Mouse (Mus musculus) frontal cortex, adult 2 months (tissue): ENCODE results near the gene Wdr5. TPM values are rescaled to one million over a fixed set of nuclear protein-coding genes. Genes with fewer than 3 reads are reported as not detected.
"Not testable (repeated sequence)": the region's sequence is repeated elsewhere in the genome, so short reads cannot be mapped to it uniquely, and the experiment has no call there.

Experiments used
- DNase-seq, 2 experiments: peaks; one replicate each; pipeline ENCODE4 v3.0.0; 2022; ENCODE audit warnings: low spot score in 1 of 2; ENCODE audit errors: extremely low spot score in 1 of 2
- polyA plus RNA-seq: library from polyadenylated mRNA; depleted of rRNA; stranded (reverse); fragments of >200 nt; gene quantifications from 2 replicates; pipeline ENCODE4 v1.2.3, GENCODE M21; 2012

Wdr5 gene
- polyA plus RNA-seq, 1 experiment = 31.8 TPM

DNA sequence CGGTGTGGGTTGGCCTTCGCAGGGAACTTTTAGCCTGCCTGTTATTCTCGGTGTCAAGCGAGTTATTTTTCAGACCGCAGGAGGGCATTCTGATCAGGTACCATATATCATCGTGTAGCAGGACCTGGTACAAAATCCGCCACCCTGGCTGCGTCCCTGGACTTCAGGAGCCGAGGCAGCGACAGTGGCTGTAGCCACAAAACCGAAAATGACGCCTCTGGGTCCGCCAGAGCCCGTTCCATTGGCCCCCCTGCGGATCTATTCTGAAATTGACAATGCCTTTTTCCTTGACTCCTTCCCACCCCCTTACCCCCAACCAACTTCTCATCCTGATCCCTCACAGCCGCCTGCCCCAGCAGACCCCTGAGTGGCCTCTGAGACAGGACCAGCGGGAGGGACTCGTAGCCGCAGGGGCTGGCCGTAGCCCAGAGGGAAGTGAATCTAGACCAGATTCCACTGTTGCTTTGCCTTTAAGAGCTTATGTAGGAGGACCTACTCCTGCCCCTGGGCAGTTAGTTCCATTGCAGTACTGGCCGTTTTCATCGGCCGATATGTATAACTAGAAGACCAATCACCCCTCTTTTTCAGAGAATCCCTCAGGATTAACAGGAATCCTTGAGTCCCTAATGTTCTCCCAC is 18.4 kb upstream of the Wdr5 start:
- no peak for DNase-seq

DNA sequence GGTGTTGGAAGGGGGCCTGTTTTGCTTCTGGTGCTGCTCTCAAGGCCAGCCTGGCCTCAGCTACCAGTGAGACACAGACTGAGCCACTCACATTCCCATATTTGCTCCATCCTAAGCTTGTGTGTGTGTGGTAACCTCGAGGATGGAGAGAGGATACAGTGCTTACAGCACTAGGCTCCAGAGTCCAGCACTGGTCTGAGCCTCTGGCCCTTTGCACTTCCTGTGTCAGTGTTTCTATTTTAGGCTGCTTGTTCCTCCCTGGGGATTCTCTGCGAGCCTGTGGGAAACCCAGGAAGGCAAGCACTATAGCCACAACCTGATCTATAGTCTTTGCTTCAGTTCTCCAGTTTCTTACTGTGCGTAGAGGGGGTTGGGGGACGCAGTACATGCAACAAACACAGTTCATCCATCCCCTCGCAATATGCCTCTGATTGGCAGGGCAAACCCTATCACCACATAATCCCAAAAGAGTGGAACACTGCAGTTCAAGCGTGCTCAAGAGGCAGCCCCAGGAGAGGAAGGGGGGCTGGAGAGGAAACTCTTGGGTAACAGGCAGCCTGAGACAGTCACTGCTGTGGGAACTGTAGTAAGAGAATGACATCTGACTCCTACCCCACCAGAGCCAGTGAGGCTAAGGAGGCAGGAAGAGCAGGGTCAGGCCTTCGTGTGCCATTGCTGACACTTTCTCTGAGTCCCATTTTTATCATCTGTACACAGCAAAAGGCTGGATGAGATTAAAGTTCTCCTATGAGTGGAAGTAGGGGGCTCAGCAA is 10.7 kb upstream of the Wdr5 start:
- DNase-seq = no peak

DNA sequence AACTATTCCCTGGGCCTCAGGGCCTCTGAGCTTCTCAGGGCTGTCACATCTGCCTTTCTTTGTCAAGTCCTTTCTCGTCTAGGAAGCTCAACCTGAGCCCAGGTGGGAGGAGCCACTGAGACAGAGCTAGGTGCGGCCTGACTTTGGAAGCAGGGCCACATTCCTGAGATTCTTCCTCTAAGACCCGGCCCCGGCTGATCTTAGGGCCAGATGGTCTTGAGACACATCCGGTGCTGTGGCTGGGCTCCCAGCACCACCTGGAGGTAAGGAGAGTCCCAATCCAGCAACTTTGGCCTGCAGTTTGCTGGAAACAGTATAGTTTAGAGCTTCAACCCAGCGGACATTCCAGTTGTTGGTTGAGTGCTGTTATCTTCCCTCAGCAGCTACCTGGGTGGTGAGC is 9.4 kb upstream of the Wdr5 start:
- no peak for DNase-seq

DNA sequence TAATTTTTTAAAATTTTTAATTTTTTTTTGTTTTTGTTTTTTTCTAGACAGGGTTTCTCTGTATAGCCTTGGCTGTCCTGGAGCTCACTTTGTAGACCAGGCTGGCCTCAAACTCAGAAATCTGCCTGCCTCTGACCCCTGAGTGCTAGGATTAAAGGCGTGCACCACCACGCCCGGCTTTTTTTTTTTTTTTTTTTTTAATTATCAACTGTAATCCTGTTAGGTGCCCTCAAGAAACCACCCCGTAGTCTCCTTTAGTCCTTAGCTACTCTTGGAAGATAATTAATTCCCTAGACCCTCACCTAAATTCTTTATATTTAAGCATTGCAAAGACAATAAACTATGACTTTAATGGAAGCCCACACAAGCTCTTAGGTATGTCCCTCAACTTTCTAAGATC is 8.3 kb upstream of the Wdr5 start:
- DNase-seq = not testable (repeated sequence)

- DNase-seq = no peak
Observed at GRCm38 (mm10) chr2:27507562-27507961, 7.4 kb upstream of the Wdr5 start, which contains the start of gene Brd3. Gene Brd3 (minus strand): TSS chr2:27507662.

DNA sequence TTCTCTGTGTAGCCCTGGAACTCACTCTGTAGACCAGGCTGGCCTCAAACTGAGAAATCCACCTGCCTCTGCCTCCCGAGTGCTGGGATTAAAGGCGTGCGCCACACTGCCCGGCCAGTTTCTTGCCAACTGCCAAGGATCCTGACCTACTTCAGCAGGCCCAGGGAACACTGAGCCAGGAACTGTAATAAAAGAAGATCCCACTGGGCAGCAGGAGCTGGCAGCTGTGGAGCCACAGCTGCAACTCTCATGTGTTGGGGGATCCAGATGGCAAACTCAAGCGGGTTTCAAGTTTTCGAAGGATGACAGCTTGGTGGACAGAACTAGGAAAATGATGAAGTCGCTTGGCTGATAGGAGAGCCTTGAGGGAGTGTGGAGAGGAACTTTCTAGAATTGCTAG is 4.3 kb upstream of the Wdr5 start:
- DNase-seq = no peak

DNA sequence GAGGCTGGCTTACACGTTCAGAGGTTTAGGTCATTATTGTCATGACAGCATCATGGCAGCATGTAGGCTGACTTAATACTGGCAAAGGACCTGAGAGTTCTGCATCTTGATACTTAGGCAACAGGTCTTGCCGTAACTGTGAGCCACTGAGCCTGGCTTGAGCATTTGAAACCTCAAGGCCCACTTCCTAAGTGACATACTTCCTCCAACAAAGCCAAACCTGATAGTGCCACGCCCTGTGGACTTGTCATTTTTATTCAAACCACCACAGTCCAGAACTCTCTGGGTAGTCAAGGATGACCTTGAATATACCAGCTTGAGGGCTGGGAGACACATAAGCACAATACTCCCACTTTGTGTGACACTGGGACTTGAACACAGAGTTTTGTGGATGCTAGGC is 2.0 kb upstream of the Wdr5 start:
- no peak for DNase-seq

DNA sequence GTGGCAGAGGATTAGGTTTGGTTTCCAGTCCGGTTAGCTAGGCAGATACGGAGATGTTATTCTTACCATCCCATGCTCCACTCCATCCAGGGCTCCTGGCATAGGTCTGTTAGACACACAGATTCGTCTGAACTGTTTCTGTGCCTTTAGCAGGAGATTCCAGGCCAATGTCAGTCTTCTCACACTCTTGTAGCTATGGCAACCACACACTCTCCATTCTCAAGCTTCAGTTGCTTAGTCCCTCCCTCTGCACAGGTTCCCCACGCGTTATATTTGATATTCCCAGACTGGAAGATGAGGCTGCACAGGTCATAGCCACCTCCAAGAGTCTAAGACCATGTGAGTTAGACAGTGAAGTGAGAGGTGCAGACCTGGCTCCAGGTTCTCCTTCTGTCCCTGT is 1.1 kb upstream of the Wdr5 start:
- peak in 1 of 2 experiments; percentile 30 for DNase-seq

GRCm38 (mm10) chr2:27515341-27516166 is 597 bp downstream of the Wdr5 start:
- no peak for DNase-seq

GRCm38 (mm10) chr2:27516289-27516688 is 1.3 kb downstream of the Wdr5 start:
- DNase-seq = no peak

GRCm38 (mm10) chr2:27518283-27518682 is 3.3 kb downstream of the Wdr5 start:
- DNase-seq = no peak

- DNase-seq = not testable (repeated sequence)
Observed at GRCm38 (mm10) chr2:27538455-27539330, 23.7 kb downstream of the Wdr5 start.

DNA sequence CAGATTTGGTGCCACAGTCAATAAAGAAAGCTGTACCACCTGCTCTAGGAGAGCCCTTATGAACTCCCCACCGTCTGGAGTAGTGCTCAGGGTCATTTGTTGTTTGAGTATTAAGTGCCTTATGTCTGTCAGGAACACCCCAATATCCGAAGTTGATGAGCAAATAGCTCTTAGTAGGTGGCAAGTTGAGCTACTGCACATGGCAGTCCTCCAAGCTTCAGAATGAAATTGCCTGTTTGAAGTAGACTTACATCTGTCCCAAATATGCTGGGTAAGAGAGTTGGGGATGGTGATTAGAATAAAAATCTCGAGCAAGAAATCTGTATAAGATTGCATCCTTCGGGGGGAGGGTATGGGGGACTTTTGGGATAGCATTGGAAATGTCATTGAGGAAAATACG is 24.4 kb downstream of the Wdr5 start:
- DNase-seq = peak in 1 of 2 experiments; percentile 30

DNA sequence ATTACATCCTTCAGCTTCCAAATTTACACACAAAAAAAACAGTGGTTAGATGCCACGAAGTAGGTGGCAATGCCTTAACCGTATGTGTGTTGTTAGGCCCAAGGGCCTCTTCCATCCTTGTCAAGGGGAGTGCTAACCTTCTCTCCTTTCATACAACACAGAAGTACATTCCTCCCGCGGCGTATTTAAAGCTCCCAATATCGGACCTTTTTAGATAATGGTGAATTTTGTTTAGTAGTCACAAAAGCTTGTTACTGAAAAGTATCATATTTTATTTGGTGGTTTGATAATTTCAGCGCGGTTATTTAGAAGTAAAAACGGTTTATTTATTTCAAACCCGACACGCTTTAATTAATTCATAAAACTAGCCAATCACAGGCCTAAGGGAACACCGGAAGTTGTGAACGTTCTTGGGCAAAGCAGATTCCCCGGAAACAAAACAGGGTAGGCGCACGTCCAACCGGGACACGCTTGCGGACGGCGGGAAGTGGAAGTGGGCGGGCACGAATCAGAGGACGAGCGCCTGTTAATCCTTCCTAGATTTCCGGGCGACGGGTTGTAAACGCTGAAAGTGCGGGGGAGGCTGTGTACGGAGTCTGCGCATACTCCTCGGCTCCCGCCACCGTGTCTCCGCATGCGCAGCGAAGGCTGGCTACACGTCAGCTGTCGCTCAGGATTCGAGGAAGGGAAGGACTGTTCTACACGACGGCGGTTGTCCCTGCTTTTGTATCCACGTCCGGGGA is 25.0 kb downstream of the Wdr5 start:
- DNase-seq = peak; percentile 99 to 100

- no peak for DNase-seq
Observed at GRCm38 (mm10) chr2:27540515-27540836, 25.5 kb downstream of the Wdr5 start.

GRCm38 (mm10) chr2:27541225-27541624 is 26.3 kb downstream of the Wdr5 start:
- no peak for DNase-seq

GRCm38 (mm10) chr2:27544613-27545012 is 29.7 kb downstream of the Wdr5 start:
- peak in 1 of 2 experiments; percentile 30 for DNase-seq

DNA sequence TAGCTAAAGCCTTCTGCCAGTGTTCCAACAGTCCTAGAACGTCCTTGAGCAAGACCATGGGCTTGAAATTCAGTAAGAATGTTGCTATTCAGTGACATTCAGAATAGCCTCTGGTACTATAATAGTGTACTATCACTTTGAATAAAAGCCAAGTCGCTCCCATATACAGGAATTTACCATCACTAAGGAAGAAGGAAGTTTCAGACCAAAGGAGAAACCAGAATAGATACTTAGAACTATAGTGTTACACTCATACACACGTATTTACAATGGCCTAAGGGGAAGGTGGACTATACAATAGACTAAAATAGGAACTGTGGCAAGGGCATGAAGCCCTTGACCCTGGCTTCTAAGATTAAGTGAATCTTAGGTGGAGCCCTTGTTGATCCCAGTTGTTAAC is 30.6 kb downstream of the Wdr5 start:
- DNase-seq = not testable (repeated sequence)

GRCm38 (mm10) chr2:27546041-27546440 is 31.1 kb downstream of the Wdr5 start:
- not testable (repeated sequence) for DNase-seq

- DNase-seq = no peak
Observed at GRCm38 (mm10) chr2:27547326-27547725, 32.4 kb downstream of the Wdr5 start.
